Mouse (Mus musculus): Measurements from ENCODE around the gene Cd274. TPM values are rescaled to one million over a fixed set of nuclear protein-coding genes. Genes with fewer than 3 reads are reported as not detected.

Cd274 gene
- total and polyA plus RNA-seq, 3 experiments: 6.7 to 15.9 (median 7.4) TPM

DNA sequence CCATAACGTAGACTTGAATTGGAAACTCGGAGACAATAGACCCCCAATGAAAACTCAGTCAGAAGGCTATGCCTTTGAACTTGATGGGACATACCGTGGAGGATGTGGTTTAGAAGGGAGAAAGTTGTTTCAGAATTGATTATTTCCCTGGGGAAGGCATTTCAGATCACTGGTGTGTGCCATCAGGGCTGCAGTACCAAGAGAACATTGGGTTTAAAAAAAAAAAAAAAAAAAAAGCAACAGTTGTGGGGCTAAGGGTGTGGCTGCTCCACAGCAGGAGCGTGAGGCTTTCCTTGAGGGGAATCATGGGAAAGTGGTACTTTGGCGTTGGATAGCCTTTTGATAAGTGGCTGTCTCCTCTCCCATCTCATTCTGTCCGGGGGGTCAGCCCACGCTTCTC, 55.5 kb downstream of the Cd274 start:
- Histone ChIP-seq H3K9ac (ENCODE audit: insufficient read depth, low read depth) (peak overlapping the region; percentile 33; the same call in 1 of the 2 replicates), H3K79me2 (replicated peaks; ENCODE audit: control insufficient read depth, extremely low read depth, insufficient read depth, poor library complexity, severe bottlenecking) (no peaks in the 10 kb centered on the region), H3K4me3 (replicated peaks in 1 of 3; ENCODE audit: low read depth in 2 of 3, low read length in 2 of 3, poor library complexity in 1 of 3) (peak overlapping the region; percentile 51 to 59 (median 53)), H3K36me3 (replicated peaks in 1 of 2; ENCODE audit: control insufficient read depth in 1 of 2, insufficient read depth in 1 of 2, low read length in 1 of 2) (no peaks in the 10 kb centered on the region), H3K27me3 (replicated peaks) (no peaks in the 10 kb centered on the region), H3K9me3 (replicated peaks; ENCODE audit: low read length) (no peaks in the 10 kb centered on the region), H3K4me2 (ENCODE audit: insufficient read depth, low read depth, poor library complexity, severe bottlenecking) (peak overlapping the region; percentile 88), H3K4me1 (ENCODE audit: control insufficient read depth in 1 of 2, insufficient read depth in 2 of 2) (peaks cover 10 to 54% of the 10 kb centered on the region in 2 experiments), H3K27ac (ENCODE audit: insufficient read depth, low read depth) (no peak overlapping the region)
- dilution Hi-C loops (cut with MboI; ENCODE audit: extremely low pct_ligation_motif_present, extremely low pct_unique_long_range_greater_than_20kb, low sequenced_read_pairs) (no loop called here), in situ Hi-C loops (cut with MboI; ENCODE audit: low pct_ligation_motif_present, low pct_unique_long_range_greater_than_20kb, low sequenced_read_pairs) (loop anchor here (5.0 kb wide), 1 partner anchor 55 kb away; the partner anchor contains the start of genes Cd274 and Plgrkt)
- DNase-seq (ENCODE audit: extremely low read depth): peak; percentile 46
- TF ChIP-seq MYC (IDR thresholded peaks at IDR 0.05; ENCODE audit: low read depth, low read length) (no peak), BHLHE40 (IDR thresholded peaks at IDR 0.05; ENCODE audit: low read depth, low read length) (peak; percentile 45; the same call in 1 of the 2 replicates), USF2 (conservative IDR thresholded peaks at IDR 0.05; ENCODE audit: low read depth, low read length) (no peak), ZKSCAN1 (IDR thresholded peaks at IDR 0.05; ENCODE audit: borderline replicate concordance, low read depth, low read length) (no peak), RAD21 (IDR thresholded peaks at IDR 0.05; ENCODE audit: low read depth, low read length) (no peak), MAFK (IDR thresholded peaks at IDR 0.05; ENCODE audit: insufficient replicate concordance, low read length) (0 out of 2 replicates have a peak, but pooled peaks have one; percentile 28), SIN3A (IDR thresholded peaks at IDR 0.05; ENCODE audit: low read length) (peak; percentile 39; the same call in 1 of the 2 replicates), CHD1 (IDR thresholded peaks at IDR 0.05; ENCODE audit: low read depth, low read length) (0 out of 2 replicates have a peak, but pooled peaks have one; percentile 34), JUN (IDR thresholded peaks at IDR 0.05; ENCODE audit: insufficient read depth, low read depth, low read length) (no peak), POLR2AphosphoS2 (IDR thresholded peaks at IDR 0.05; ENCODE audit: low read depth, low read length) (no peak), JUND (conservative IDR thresholded peaks at IDR 0.05; ENCODE audit: low read depth, low read length) (no peak), MEF2A (IDR thresholded peaks at IDR 0.05; ENCODE audit: borderline replicate concordance, low read depth, low read length) (no peak), CHD2 (IDR thresholded peaks at IDR 0.05; ENCODE audit: low read length) (no peak), MAX (IDR thresholded peaks at IDR 0.05; ENCODE audit: low read length) (no peak), KAT2A (IDR thresholded peaks at IDR 0.05; ENCODE audit: insufficient replicate concordance, low read length) (no peak), CTCF (conservative IDR thresholded peaks at IDR 0.05 in 1 of 2, IDR thresholded peaks at IDR 0.05 in 1 of 2; ENCODE audit: low read depth in 2 of 2, low read length in 2 of 2) (no peak), TCF12 (IDR thresholded peaks at IDR 0.05; ENCODE audit: low read depth, low read length) (no peak), MXI1 (IDR thresholded peaks at IDR 0.05; ENCODE audit: low read depth, low read length) (no peak), NELFE (IDR thresholded peaks at IDR 0.05; ENCODE audit: low read depth, low read length) (no peak), MAZ (IDR thresholded peaks at IDR 0.05; ENCODE audit: low read depth, low read length) (no peak), HCFC1 (IDR thresholded peaks at IDR 0.05; ENCODE audit: low read depth, low read length) (no peak), EP300 (IDR thresholded peaks at IDR 0.05; ENCODE audit: low read length) (no peak), TBP (conservative IDR thresholded peaks at IDR 0.05; ENCODE audit: low read depth, low read length) (no peak), POLR2A (IDR thresholded peaks at IDR 0.05; ENCODE audit: low read depth, low read length) (no peak), GABPA (IDR thresholded peaks at IDR 0.05; ENCODE audit: insufficient replicate concordance, low read depth, low read length) (no peak), PAX5 (IDR thresholded peaks at IDR 0.05; ENCODE audit: low read length) (no peak), ELF1 (IDR thresholded peaks at IDR 0.05; ENCODE audit: low read depth, low read length) (no peak), ETS1 (conservative IDR thresholded peaks at IDR 0.05; ENCODE audit: low read depth, low read length) (peak; percentile 34; the same call in 1 of the 2 replicates), E2F4 (IDR thresholded peaks at IDR 0.05; ENCODE audit: insufficient replicate concordance, low read depth, low read length) (no peak), ZMIZ1 (IDR thresholded peaks at IDR 0.05; ENCODE audit: low read depth, low read length) (no peak), RCOR1 (conservative IDR thresholded peaks at IDR 0.05; ENCODE audit: low read depth, low read length) (no peak), NRF1 (IDR thresholded peaks at IDR 0.05; ENCODE audit: low read depth, low read length) (no peak), ZC3H11A (IDR thresholded peaks at IDR 0.05; ENCODE audit: low read depth, low read length) (no peak), ZNF384 (IDR thresholded peaks at IDR 0.05; ENCODE audit: low read depth, low read length) (peak; percentile 92), USF1 (IDR thresholded peaks at IDR 0.05; ENCODE audit: low read depth, low read length) (no peak), UBTF (IDR thresholded peaks at IDR 0.05; ENCODE audit: low read depth, low read length) (no peak), IRF4 (IDR thresholded peaks at IDR 0.05; ENCODE audit: low read depth, low read length) (no peak), SMC3 (IDR thresholded peaks at IDR 0.05; ENCODE audit: low read depth, low read length) (no peak)
